Mouse (Mus musculus) hematopoietic stem cell, adult 5-6 weeks (primary cell): ENCODE data around the gene Dnajb14. TPM values are rescaled to one million over a fixed set of nuclear protein-coding genes. Genes with fewer than 3 reads are reported as not detected.
"Not testable (repeated sequence)": the region's sequence is repeated elsewhere in the genome, so short reads cannot be mapped to it uniquely, and the experiment has no call there.

Experiments used
- ATAC-seq, 2 experiments: fragments of 125-278 bp in 1 of 2; replicated peaks in 1 of 2; 2 replicates each; pipeline ENCODE4 v1.8.0; 2016 to 2017; ENCODE audit warnings: inconsistent platforms in 2 of 2, mild to moderate bottlenecking in 2 of 2, moderate number of reproducible peaks in 2 of 2, low read depth in 1 of 2, moderate TSS enrichment in 1 of 2; ENCODE audit not compliant: low FRiP score in 2 of 2, poor library complexity in 2 of 2, severe bottlenecking in 2 of 2, insufficient read depth in 1 of 2, low TSS enrichment in 1 of 2
- total RNA-seq: library from RNA; stranded (forward); fragments of 172-1452, 232-1000 nt; gene quantifications from 2 replicates; pipeline ENCODE4 v1.2.3, GENCODE M21; 2017

The Dnajb14 gene
- total RNA-seq, 1 experiment from 2014 or later: 15.9 TPM

GRCm38 (mm10) chr3:137959456-137959855, 92.0 kb downstream of the Dnajb14 start:
- no peak for ATAC-seq

GRCm38 (mm10) chr3:137961736-137962385, 94.4 kb downstream of the Dnajb14 start:
- ATAC-seq: no peak

- peak; percentile 23 to 27 for ATAC-seq
Observed at GRCm38 (mm10) chr3:137963508-137963907, 96.0 kb downstream of the Dnajb14 start.

GRCm38 (mm10) chr3:137964014-137964413, 96.5 kb downstream of the Dnajb14 start:
- ATAC-seq: not testable (repeated sequence)

Other genes starting within 250 kb of the Dnajb14 start
- gene Ddit4l, start 246.1 kb upstream of the Dnajb14 start, total RNA-seq: 0.55 and 0.88 TPM in 2 replicates
- not detected in 2 replicates for gene Gm21962, start 196.2 kb upstream of the Dnajb14 start, total RNA-seq
- gene H2afz, start 3.2 kb upstream of the Dnajb14 start, total RNA-seq: 802 and 1,149 TPM in 2 replicates
- 85.1 and 90.1 TPM in 2 replicates for gene Lamtor3, start 50.8 kb downstream of the Dnajb14 start, total RNA-seq
- 442 and 504 TPM in 2 replicates for gene Dapp1, start 113.9 kb downstream of the Dnajb14 start, total RNA-seq
- gene 1110002E22Rik, start 197.4 kb downstream of the Dnajb14 start, total RNA-seq: 0.05 TPM in 1 of 2 replicates, not detected in the other
- gene Gm5105, start 199.7 kb downstream of the Dnajb14 start, total RNA-seq: not detected in 2 replicates